Mouse (Mus musculus): ENCODE measurements around the gene Znrf1. TPM values are rescaled to one million over a fixed set of nuclear protein-coding genes. Genes with fewer than 3 reads are reported as not detected.

Znrf1 gene
- polyA plus RNA-seq, 1 experiment from 2014 or later = 22.5 TPM

- no peaks in the 10 kb centered on the region for H3K36me3 ChIP-seq (ENCODE audit: inconsistent target)
- H3K27ac ChIP-seq = no peak overlapping the region
- H3K4me3 ChIP-seq (ENCODE audit: inconsistent target) = no peak overlapping the region
- WGBS (ENCODE audit: missing documents) = 53% methylated on average over 3 of the region's 3 CpGs
- peaks cover 100% of the 10 kb centered on the region for H3K79me2 ChIP-seq (ENCODE audit: inconsistent target)
These were observed 54.3 kb downstream of the Znrf1 start for GRCm38 (mm10) chr8:111590214-111590613.

- Histone ChIP-seq H3K36me3 (ENCODE audit: inconsistent target) (no peaks in the 10 kb centered on the region), H3K79me2 (ENCODE audit: inconsistent target) (peaks cover 100% of the 10 kb centered on the region), H3K4me3 (ENCODE audit: inconsistent target) (no peak overlapping the region), H3K27ac (no peak overlapping the region)
These were observed 55.3 kb downstream of the Znrf1 start for GRCm38 (mm10) chr8:111591176-111591575.

DNA sequence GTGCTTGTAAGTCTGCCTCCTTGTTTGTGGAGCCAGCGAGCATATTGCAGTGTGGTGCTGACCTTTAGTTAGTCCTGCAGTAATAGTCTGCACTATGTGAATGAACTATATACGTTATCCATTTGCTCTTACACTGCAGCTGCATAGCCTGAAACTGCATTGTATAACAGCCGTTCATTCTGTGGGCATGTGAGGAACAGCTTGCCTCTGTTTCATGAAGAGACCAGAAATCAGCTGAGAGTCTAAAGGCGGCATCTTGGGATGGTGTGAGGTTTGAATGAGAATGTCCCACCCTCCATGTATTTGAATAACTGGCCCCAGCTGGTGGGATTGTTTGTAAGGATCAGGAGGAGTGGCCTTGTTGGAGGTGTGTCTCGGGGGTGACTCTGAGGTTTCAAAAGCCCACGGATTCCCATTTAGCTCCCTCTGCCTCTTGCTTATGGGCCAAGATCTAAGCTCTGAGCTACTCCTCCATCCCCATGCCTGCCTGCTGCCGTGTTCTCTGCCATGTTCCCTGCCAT lies 56.6 kb downstream of the Znrf1 start:
- H3K27ac ChIP-seq = no peak overlapping the region
- peaks cover 100% of the 10 kb centered on the region for H3K79me2 ChIP-seq (ENCODE audit: inconsistent target)
- H3K4me3 ChIP-seq (ENCODE audit: inconsistent target) = no peak overlapping the region
- WGBS (ENCODE audit: missing documents) = 65% methylated on average over 7 of the region's 7 CpGs
- no peaks in the 10 kb centered on the region for H3K36me3 ChIP-seq (ENCODE audit: inconsistent target)

- Histone ChIP-seq H3K79me2 (ENCODE audit: inconsistent target) (peaks cover 100% of the 10 kb centered on the region), H3K36me3 (ENCODE audit: inconsistent target) (no peaks in the 10 kb centered on the region), H3K4me3 (ENCODE audit: inconsistent target) (no peak overlapping the region), H3K27ac (peak overlapping the region; percentile 13; the same call in 1 of the 2 replicates)
- WGBS (ENCODE audit: missing documents) = 26% methylated on average over 3 of the region's 3 CpGs
These were observed 58.3 kb downstream of the Znrf1 start for GRCm38 (mm10) chr8:111594044-111594840.

- 57% methylated on average over 2 of the region's 2 CpGs for WGBS (ENCODE audit: missing documents)
- Histone ChIP-seq H3K4me3 (ENCODE audit: inconsistent target) (no peak overlapping the region), H3K27ac (0 out of 2 replicates have a peak overlapping the region, but pooled peaks have one; percentile 37), H3K36me3 (ENCODE audit: inconsistent target) (no peaks in the 10 kb centered on the region), H3K79me2 (ENCODE audit: inconsistent target) (peaks cover 100% of the 10 kb centered on the region)
These were observed 59.1 kb downstream of the Znrf1 start for GRCm38 (mm10) chr8:111594951-111595350.

DNA sequence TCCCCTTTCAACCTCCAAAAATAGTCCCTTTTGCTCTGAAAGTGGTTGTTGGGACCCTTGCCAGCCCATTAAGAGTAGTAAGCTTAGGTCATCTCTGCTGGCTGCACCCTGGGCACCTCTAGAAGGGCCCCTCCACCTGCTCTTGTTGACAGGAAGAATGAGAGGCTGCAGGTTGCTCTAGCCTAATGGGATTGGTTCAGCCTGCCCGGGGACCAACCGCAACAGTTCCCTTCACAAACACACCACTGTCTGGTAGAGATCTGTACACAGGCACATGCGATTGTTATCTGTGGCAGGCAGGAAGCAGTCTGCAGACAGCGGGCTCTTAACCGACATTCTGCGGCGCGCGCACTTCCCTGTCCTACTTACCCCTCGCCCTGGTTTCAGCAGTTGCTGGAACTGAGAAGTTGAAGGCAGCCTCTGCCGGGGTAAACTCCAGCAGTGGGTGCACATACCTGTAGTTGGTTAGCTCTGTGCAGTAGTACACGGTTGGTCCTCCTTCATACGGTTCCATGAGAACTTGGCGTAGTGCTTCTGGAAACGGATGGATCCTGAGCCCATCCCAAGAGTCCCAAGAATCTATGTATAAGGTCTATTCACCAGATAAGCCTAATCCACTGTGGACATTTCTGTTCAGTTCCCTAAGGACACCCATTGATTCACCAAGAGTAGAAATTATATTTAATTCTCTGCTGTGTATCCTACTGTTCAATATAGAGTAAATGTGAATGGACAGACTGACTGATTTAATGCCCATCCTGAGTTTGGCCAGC lies 60.0 kb downstream of the Znrf1 start:
- Histone ChIP-seq H3K4me3 (ENCODE audit: inconsistent target) (no peak overlapping the region), H3K27ac (peak overlapping the region; percentile 37), H3K36me3 (ENCODE audit: inconsistent target) (no peaks in the 10 kb centered on the region), H3K79me2 (ENCODE audit: inconsistent target) (peaks cover 100% of the 10 kb centered on the region)
- WGBS (ENCODE audit: missing documents) = 2% methylated on average over 13 of the region's 15 CpGs

DNA sequence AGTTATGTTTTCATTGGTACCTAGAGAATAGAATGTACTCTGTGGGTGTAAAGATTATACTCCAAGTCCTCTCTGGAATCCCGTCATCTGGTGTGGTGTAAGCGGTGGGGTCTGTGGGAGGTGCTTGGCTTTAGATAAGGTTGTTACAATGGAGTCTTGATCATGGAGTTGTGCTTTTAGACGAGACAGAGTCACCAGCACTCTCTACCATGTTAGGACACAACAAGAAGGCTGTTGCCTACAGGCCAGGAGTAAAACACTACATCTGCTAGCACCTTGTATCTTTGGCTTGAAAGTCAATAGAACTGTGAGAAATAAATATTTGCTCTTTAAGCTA lies 60.6 kb downstream of the Znrf1 start:
- Histone ChIP-seq H3K36me3 (ENCODE audit: inconsistent target) (no peaks in the 10 kb centered on the region), H3K4me3 (ENCODE audit: inconsistent target) (no peak overlapping the region), H3K79me2 (ENCODE audit: inconsistent target) (peaks cover 100% of the 10 kb centered on the region), H3K27ac (no peak overlapping the region)
- WGBS (ENCODE audit: missing documents) = 32% methylated on average over 3 of the region's 3 CpGs

GRCm38 (mm10) chr8:111597310-111597709 lies 61.4 kb downstream of the Znrf1 start:
- Histone ChIP-seq H3K36me3 (ENCODE audit: inconsistent target) (no peaks in the 10 kb centered on the region), H3K79me2 (ENCODE audit: inconsistent target) (peaks cover 100% of the 10 kb centered on the region), H3K4me3 (ENCODE audit: inconsistent target) (no peak overlapping the region), H3K27ac (no peak overlapping the region)
- WGBS (ENCODE audit: missing documents) = 13% methylated on average over 1 of the region's 1 CpGs

DNA sequence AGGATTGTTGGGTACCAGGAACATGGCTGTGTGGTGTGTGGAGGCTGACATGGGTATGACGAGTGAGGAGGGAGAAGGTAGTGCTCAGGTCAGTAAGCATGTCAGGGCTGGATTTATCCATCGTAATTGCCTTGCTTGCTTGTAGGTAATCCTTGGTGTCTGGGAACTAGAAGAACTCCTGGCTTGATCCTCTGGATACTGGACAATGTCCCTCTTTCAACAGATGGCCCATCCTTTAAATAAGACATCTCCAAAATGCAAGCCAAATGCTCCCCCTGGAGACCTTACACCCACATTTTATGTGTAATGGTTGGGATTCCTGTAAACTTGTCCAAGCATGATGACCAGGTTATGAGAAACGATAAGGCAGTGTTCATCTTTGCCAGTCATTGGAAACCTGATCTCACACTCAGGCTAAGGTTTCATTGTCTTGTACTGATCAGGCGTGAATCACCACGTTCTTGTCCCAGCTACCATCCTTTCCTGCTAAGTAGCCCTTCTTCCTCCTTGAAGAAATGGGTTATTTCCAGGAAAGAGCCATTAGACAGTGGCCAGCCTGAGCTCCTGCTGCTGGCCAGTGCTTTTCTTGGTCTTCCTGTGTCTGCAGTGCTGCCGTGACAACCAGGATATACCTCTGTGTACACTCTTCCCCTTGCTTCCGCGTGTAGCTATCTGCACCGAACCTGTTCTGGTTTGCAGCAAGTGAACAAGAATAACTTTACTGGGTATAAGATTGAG lies 64.0 kb downstream of the Znrf1 start:
- H3K79me2 ChIP-seq (ENCODE audit: inconsistent target) = peaks cover 100% of the 10 kb centered on the region
- 59% methylated on average over 9 of the region's 9 CpGs for WGBS (ENCODE audit: missing documents)
- no peak overlapping the region for H3K27ac ChIP-seq
- H3K36me3 ChIP-seq (ENCODE audit: inconsistent target) = no peaks in the 10 kb centered on the region
- H3K4me3 ChIP-seq (ENCODE audit: inconsistent target) = no peak overlapping the region

- H3K36me3 ChIP-seq (ENCODE audit: inconsistent target) = no peaks in the 10 kb centered on the region
- 96% methylated on average over 4 of the region's 4 CpGs for WGBS (ENCODE audit: missing documents)
- peaks cover 100% of the 10 kb centered on the region for H3K79me2 ChIP-seq (ENCODE audit: inconsistent target)
- no peak overlapping the region for H3K4me3 ChIP-seq (ENCODE audit: inconsistent target)
- no peak overlapping the region for H3K27ac ChIP-seq
These were observed 66.2 kb downstream of the Znrf1 start for GRCm38 (mm10) chr8:111602050-111602449.

DNA sequence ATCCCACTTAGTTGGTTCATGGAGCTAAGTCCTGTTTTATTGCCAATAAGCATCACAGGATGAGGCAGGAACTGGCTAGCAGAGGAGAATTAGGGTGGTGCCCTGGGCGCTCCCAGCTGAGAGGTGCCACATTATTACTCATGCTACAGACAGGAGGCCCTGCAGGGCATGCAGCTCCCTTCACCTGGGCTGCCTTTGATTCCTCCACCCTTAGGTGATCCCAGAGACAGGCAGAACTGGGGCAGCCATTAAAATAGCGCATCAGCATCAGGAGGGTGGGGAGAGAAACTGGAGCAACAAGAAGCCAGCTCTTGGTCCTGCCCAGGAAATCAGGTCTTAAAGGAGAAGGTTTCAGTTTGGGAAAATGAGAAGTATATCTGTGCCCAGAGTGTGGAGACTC lies 69.1 kb downstream of the Znrf1 start:
- Histone ChIP-seq H3K27ac (no peak overlapping the region), H3K36me3 (ENCODE audit: inconsistent target) (no peaks in the 10 kb centered on the region; the same call in 1 of the 2 replicates), H3K79me2 (ENCODE audit: inconsistent target) (peaks cover 100% of the 10 kb centered on the region), H3K4me3 (ENCODE audit: inconsistent target) (no peak overlapping the region)
- 90% methylated on average over 2 of the region's 2 CpGs for WGBS (ENCODE audit: missing documents)

DNA sequence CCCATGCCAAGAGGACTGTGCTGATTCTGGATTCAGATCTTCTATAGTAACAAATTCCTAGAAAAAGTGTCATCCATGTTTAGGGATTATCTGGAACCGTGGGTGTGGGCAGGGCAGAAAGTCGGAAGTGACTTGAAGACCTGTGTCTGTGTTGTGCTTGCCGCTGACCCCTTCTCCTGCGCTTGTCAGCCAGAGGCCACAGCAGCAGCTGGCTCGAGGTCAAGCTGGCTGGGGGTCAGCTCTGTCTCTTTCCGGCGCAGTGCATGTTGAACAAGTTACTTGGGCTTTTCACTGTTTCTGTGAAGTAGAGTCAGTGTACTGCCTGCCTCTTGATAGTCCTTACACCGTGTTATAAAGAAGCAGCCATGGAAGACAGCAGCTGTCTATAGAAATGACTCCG lies 71.1 kb downstream of the Znrf1 start:
- H3K27ac ChIP-seq = no peak overlapping the region
- H3K79me2 ChIP-seq (ENCODE audit: inconsistent target) = peaks cover 100% of the 10 kb centered on the region
- peaks cover 10% of the 10 kb centered on the region; the same call in 1 of the 2 replicates for H3K36me3 ChIP-seq (ENCODE audit: inconsistent target)
- no peak overlapping the region for H3K4me3 ChIP-seq (ENCODE audit: inconsistent target)
- 96% methylated on average over 9 of the region's 9 CpGs for WGBS (ENCODE audit: missing documents)

DNA sequence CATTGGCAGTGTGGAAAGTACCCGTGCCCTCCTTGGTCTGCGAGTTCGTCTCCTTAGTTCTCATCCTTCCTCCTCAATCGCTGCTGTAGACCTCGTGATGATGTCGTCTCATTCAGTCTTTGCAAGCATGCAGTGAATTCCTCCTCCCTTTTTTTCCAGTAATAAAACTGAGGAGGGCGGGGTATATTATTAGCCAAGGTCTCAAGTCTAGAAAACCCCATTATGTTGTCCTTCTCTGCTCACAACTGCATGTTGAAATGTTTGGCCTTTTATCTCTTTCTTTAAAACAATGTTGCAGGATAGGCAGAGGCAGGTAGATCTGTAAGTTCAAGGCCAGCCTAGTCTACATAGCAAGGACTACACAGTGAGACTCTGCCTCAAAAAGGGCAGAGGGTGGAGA lies 71.5 kb downstream of the Znrf1 start:
- Histone ChIP-seq H3K4me3 (ENCODE audit: inconsistent target) (no peak overlapping the region), H3K79me2 (ENCODE audit: inconsistent target) (peaks cover 100% of the 10 kb centered on the region), H3K36me3 (ENCODE audit: inconsistent target) (peaks cover 14% of the 10 kb centered on the region; the same call in 1 of the 2 replicates), H3K27ac (no peak overlapping the region)
- 91% methylated on average over 7 of the region's 7 CpGs for WGBS (ENCODE audit: missing documents)

DNA sequence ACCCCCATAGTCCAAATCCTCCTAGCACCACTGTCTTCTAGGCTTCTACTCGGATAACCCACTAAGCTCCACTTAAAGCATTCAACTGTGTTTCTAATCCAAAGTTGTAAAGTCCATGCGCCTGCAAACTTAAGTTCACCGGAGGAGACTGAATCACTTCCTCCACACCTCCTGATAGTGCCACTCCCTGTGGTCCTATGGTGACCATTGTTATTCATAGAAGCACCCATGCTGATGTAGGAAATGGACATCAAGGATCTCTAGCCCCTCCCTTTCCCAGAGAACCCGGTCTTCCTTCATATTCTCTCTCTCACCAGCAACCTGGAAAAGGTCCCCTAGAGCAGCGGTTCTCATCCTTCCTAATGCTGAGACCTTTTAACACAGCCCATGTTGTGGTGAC lies 77.3 kb downstream of the Znrf1 start:
- 85% methylated on average over 5 of the region's 5 CpGs for WGBS (ENCODE audit: missing documents)
- peaks cover 15% of the 10 kb centered on the region; the same call in 1 of the 2 replicates for H3K36me3 ChIP-seq (ENCODE audit: inconsistent target)

More for the DNA sequence above, 77.3 kb downstream of the Znrf1 start:
- peaks cover 98% of the 10 kb centered on the region for H3K79me2 ChIP-seq (ENCODE audit: inconsistent target)
- H3K27ac ChIP-seq = no peak overlapping the region
- H3K4me3 ChIP-seq (ENCODE audit: inconsistent target) = no peak overlapping the region

All from macrophage (primary cell).